Mouse (Mus musculus): ENCODE measurements at regions not wholly inside any gene's neighbourhood (a gene's known extent, or its start where the extent isn't known, plus 50 kb on each side); places are given as distances from the start of the nearest gene placed in this dataset.

GRCm38 (mm10) chr3:137728689-137729088 lies 57.4 kb downstream of the Gm21962 start:
- Histone ChIP-seq H3K27me3 (ENCODE audit: insufficient read depth, low read length) (no peaks in the 10 kb centered on the region), H3K4me3 (ENCODE audit: low read depth, low read length) (no peak overlapping the region), H3K9me3 (ENCODE audit: low read length) (no peaks in the 10 kb centered on the region), H3K9ac (replicated peaks; ENCODE audit: low read length, poor library complexity, severe bottlenecking) (no peak overlapping the region), H3K4me1 (ENCODE audit: insufficient read depth, low read length) (no peaks in the 10 kb centered on the region), H3K4me2 (ENCODE audit: low read depth, low read length, poor library complexity, severe bottlenecking) (no peak overlapping the region), H3K27ac (ENCODE audit: low read depth, low read length) (no peak overlapping the region), H3K36me3 (ENCODE audit: insufficient read depth, low read length) (no peaks in the 10 kb centered on the region)
- TF ChIP-seq CTCF (IDR thresholded peaks at IDR 0.05) = no peak
- ATAC-seq (ENCODE audit: low FRiP score) = no peak
- 94% methylated on average over 9 of the region's 9 CpGs for WGBS
- no peak for DNase-seq (ENCODE audit: low spot score)

- Histone ChIP-seq H3K9me3 (ENCODE audit: low read length) (no peaks in the 10 kb centered on the region), H3K4me3 (ENCODE audit: low read depth, low read length) (no peak overlapping the region), H3K27me3 (ENCODE audit: insufficient read depth, low read length) (no peaks in the 10 kb centered on the region), H3K4me2 (ENCODE audit: low read depth, low read length, poor library complexity, severe bottlenecking) (no peak overlapping the region), H3K36me3 (ENCODE audit: insufficient read depth, low read length) (no peaks in the 10 kb centered on the region), H3K4me1 (ENCODE audit: insufficient read depth, low read length) (no peaks in the 10 kb centered on the region), H3K9ac (replicated peaks; ENCODE audit: low read length, poor library complexity, severe bottlenecking) (no peak overlapping the region), H3K27ac (ENCODE audit: low read depth, low read length) (no peak overlapping the region)
- ATAC-seq (ENCODE audit: low FRiP score) (no peak), DNase-seq (ENCODE audit: low spot score) (no peak)
- no peak for TF ChIP-seq CTCF (IDR thresholded peaks at IDR 0.05)
- WGBS = 73% methylated on average over 7 of the region's 7 CpGs
Measured at GRCm38 (mm10) chr3:137729421-137729820, 58.1 kb downstream of the Gm21962 start.

- Histone ChIP-seq H3K27ac (ENCODE audit: low read depth, low read length) (no peak overlapping the region), H3K27me3 (ENCODE audit: insufficient read depth, low read length) (no peaks in the 10 kb centered on the region), H3K4me1 (ENCODE audit: insufficient read depth, low read length) (no peaks in the 10 kb centered on the region), H3K4me2 (ENCODE audit: low read depth, low read length, poor library complexity, severe bottlenecking) (no peak overlapping the region), H3K9ac (replicated peaks; ENCODE audit: low read length, poor library complexity, severe bottlenecking) (no peak overlapping the region), H3K4me3 (ENCODE audit: low read depth, low read length) (no peak overlapping the region), H3K36me3 (ENCODE audit: insufficient read depth, low read length) (no peaks in the 10 kb centered on the region), H3K9me3 (ENCODE audit: low read length) (no peaks in the 10 kb centered on the region)
- WGBS = 27% methylated on average over 12 of the region's 12 CpGs
- no peak; the same call in 1 of the 2 replicates for TF ChIP-seq CTCF (IDR thresholded peaks at IDR 0.05)
- DNase-seq (ENCODE audit: low spot score) (no peak), ATAC-seq (ENCODE audit: low FRiP score) (no peak)
Measured at GRCm38 (mm10) chr3:137737222-137737800, 66.0 kb downstream of the Gm21962 start.

DNA sequence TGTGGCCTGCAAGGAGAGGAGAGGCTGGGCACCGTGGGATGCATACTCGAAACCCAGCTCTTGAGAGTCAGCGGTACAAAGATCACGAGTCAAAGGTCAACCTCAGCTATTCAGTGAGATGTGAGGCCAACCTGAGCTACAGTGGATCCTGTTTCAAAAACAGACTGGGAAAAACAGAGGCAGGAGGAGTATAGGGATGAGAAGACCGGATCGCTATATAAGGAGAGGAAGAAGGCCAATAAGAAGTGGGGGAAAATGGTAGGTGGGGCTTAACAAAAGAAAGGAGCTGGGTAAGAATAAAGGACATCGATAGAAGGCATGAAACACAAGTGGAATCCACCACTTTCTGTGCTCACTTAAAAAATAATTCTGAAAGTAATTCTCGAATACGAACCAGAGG lies 70.2 kb downstream of the Gm21962 start:
- Histone ChIP-seq H3K4me1 (ENCODE audit: insufficient read depth, low read length) (no peaks in the 10 kb centered on the region), H3K27ac (ENCODE audit: low read depth, low read length) (no peak overlapping the region), H3K4me2 (ENCODE audit: low read depth, low read length, poor library complexity, severe bottlenecking) (no peak overlapping the region), H3K9me3 (ENCODE audit: low read length) (no peaks in the 10 kb centered on the region), H3K4me3 (ENCODE audit: low read depth, low read length) (no peak overlapping the region), H3K36me3 (ENCODE audit: insufficient read depth, low read length) (no peaks in the 10 kb centered on the region), H3K9ac (replicated peaks; ENCODE audit: low read length, poor library complexity, severe bottlenecking) (no peak overlapping the region), H3K27me3 (ENCODE audit: insufficient read depth, low read length) (no peaks in the 10 kb centered on the region)
- TF ChIP-seq CTCF (IDR thresholded peaks at IDR 0.05) = no peak
- DNase-seq (ENCODE audit: low spot score) (no peak), ATAC-seq (ENCODE audit: low FRiP score) (no peak)
- WGBS = 60% methylated on average over 9 of the region's 9 CpGs

- Histone ChIP-seq H3K9ac (replicated peaks; ENCODE audit: low read length, poor library complexity, severe bottlenecking) (no peak overlapping the region), H3K36me3 (ENCODE audit: insufficient read depth, low read length) (no peaks in the 10 kb centered on the region), H3K4me2 (ENCODE audit: low read depth, low read length, poor library complexity, severe bottlenecking) (no peak overlapping the region), H3K4me3 (ENCODE audit: low read depth, low read length) (no peak overlapping the region), H3K27me3 (ENCODE audit: insufficient read depth, low read length) (no peaks in the 10 kb centered on the region), H3K27ac (ENCODE audit: low read depth, low read length) (no peak overlapping the region), H3K9me3 (ENCODE audit: low read length) (no peaks in the 10 kb centered on the region), H3K4me1 (ENCODE audit: insufficient read depth, low read length) (no peaks in the 10 kb centered on the region)
- WGBS = 82% methylated on average over 4 of the region's 4 CpGs
- no peak for TF ChIP-seq CTCF (IDR thresholded peaks at IDR 0.05)
- DNase-seq (ENCODE audit: low spot score) (no peak), ATAC-seq (ENCODE audit: low FRiP score) (no peak)
Measured at GRCm38 (mm10) chr3:137742119-137742518, 70.8 kb downstream of the Gm21962 start.

DNA sequence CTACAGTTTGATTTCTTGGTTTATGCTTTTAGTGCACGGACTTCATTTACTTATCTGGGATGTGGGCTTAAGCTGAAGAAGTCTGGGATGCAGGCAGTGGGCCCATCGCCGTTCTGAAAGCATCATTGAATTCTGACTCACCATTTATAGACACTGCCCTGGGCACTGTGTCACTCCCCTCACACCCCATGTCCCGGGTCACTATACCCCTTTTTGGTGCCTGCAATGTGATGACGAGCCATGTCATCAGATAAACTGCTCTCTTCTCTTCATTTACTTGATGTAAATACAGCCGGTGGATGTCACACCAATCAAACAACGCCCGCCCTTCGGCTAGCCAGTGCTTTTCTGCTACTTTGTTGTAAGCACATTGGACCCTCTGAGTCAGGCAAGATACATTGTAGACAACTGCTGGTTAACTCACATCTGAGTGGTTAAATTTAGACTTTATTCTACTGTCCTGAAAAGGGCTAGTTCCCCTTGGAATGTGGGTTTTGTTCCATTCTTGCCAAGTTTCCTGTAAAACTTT lies 80.5 kb downstream of the Gm21962 start:
- no peaks in the 10 kb centered on the region for H3K4me1 ChIP-seq (ENCODE audit: insufficient read depth, low read length)
- H3K27ac ChIP-seq (ENCODE audit: low read depth, low read length) = no peak overlapping the region
- no peak overlapping the region for H3K4me3 ChIP-seq (ENCODE audit: low read depth, low read length)
- no peak for TF ChIP-seq CTCF (IDR thresholded peaks at IDR 0.05)
- H3K9ac ChIP-seq (replicated peaks; ENCODE audit: low read length, poor library complexity, severe bottlenecking) = no peak overlapping the region
- ATAC-seq (ENCODE audit: low FRiP score) (no peak), DNase-seq (ENCODE audit: low spot score) (no peak)
- H3K27me3 ChIP-seq (ENCODE audit: insufficient read depth, low read length) = no peaks in the 10 kb centered on the region
- WGBS = 87% methylated on average over 9 of the region's 9 CpGs
- H3K9me3 ChIP-seq (ENCODE audit: low read length) = no peaks in the 10 kb centered on the region
- H3K36me3 ChIP-seq (ENCODE audit: insufficient read depth, low read length) = no peaks in the 10 kb centered on the region
- no peak overlapping the region for H3K4me2 ChIP-seq (ENCODE audit: low read depth, low read length, poor library complexity, severe bottlenecking)

Measured in midbrain, postnatal 0 days (tissue).